Mouse (Mus musculus): Measurements from ENCODE around the gene Ccnd3. TPM values are rescaled to one million over a fixed set of nuclear protein-coding genes. Genes with fewer than 3 reads are reported as not detected.

Gene Ccnd3
- total and polyA plus RNA-seq, 2 experiments, result 16.8 to 39.1 TPM

- peak; percentile 67 for DNase-seq (ENCODE audit: extremely low read depth, low read depth, low spot score)
- H3K4me3 ChIP-seq (ENCODE audit: insufficient read depth, low read depth, low read length), result no peak overlapping the region
- TF ChIP-seq CTCF (IDR thresholded peaks at IDR 0.05; ENCODE audit: low read depth, low read length), result no peak
- H3K36me3 ChIP-seq (ENCODE audit: control insufficient read depth, insufficient read depth, low read length), result no peaks in the 10 kb centered on the region
- H3K9ac ChIP-seq (ENCODE audit: low read depth, low read length), result peak overlapping the region; percentile 20; the same call in 1 of the 2 replicates
- WGBS, result 21% methylated on average over 9 of the region's 9 CpGs
- H3K79me2 ChIP-seq (ENCODE audit: control insufficient read depth, insufficient read depth, low read length), result peaks cover 20% of the 10 kb centered on the region; the same call in 1 of the 2 replicates
- no peaks in the 10 kb centered on the region for H3K27me3 ChIP-seq (ENCODE audit: control insufficient read depth, insufficient read depth, low read length)
- peak overlapping the region; percentile 98 for H3K27ac ChIP-seq (replicated peaks; ENCODE audit: insufficient read depth, low read depth, low read length)
- H3K4me1 ChIP-seq (ENCODE audit: control insufficient read depth, insufficient read depth, low read length), result peaks cover 44% of the 10 kb centered on the region
These were observed 42.0 kb upstream of the Ccnd3 start for GRCm38 (mm10) chr17:47462728-47463388.

DNA sequence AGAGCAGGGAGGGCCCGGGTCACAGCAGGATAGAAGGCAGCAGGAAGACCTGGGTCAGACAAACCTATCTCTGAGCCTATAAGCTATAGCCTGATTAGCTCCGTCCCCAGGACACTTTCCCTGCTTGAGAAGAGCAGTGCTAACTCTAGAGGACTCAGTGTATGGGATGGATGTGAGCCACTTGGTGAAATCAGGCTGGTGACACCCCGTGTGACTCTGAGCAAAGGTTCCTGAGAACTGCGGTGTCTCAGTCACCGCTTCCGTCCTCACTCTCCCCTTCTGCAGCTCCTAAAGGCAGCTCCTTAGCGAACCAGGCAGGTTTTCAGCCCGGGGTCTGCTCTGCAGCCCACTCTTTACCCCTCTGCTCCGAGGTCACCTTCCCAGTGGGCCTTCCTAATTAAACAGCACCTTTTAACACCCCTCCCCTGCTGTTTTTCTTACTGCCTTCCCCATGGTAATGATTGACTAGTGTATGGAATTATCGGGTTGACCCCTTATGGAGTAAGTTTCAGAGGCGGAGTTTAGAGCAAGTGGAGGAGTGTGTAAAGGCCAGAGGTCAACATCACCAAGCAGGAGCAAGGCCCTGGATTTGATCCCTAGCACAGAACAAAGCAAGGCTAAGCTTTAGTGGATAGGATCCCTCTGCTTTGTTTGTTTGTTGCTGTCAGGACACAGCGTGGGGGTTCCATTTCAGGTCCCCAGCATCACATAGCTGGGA, 40.4 kb upstream of the Ccnd3 start:
- Histone ChIP-seq H3K27me3 (ENCODE audit: control insufficient read depth, insufficient read depth, low read length) (no peaks in the 10 kb centered on the region), H3K9ac (ENCODE audit: low read depth, low read length) (peak overlapping the region; percentile 68), H3K79me2 (ENCODE audit: control insufficient read depth, insufficient read depth, low read length) (peaks cover 19% of the 10 kb centered on the region; the same call in 1 of the 2 replicates), H3K4me1 (ENCODE audit: control insufficient read depth, insufficient read depth, low read length) (peaks cover 40% of the 10 kb centered on the region), H3K27ac (replicated peaks; ENCODE audit: insufficient read depth, low read depth, low read length) (peak overlapping the region; percentile 98), H3K36me3 (ENCODE audit: control insufficient read depth, insufficient read depth, low read length) (no peaks in the 10 kb centered on the region), H3K4me3 (ENCODE audit: insufficient read depth, low read depth, low read length) (0 out of 2 replicates have a peak overlapping the region, but pooled peaks have one; percentile 4)
- peak; percentile 97 for DNase-seq (ENCODE audit: extremely low read depth, low read depth, low spot score)
- TF ChIP-seq CTCF (IDR thresholded peaks at IDR 0.05; ENCODE audit: low read depth, low read length), result no peak
- TF ChIP-seq POLR2A (IDR thresholded peaks at IDR 0.05; ENCODE audit: extremely low read depth, insufficient read depth, low read length), result no peak
- 17% methylated on average over 12 of the region's 12 CpGs for WGBS

GRCm38 (mm10) chr17:47465016-47465415, 39.8 kb upstream of the Ccnd3 start:
- Histone ChIP-seq H3K27me3 (ENCODE audit: control insufficient read depth, insufficient read depth, low read length) (no peaks in the 10 kb centered on the region), H3K36me3 (ENCODE audit: control insufficient read depth, insufficient read depth, low read length) (no peaks in the 10 kb centered on the region), H3K9ac (ENCODE audit: low read depth, low read length) (peak overlapping the region; percentile 18; the same call in 1 of the 2 replicates), H3K4me3 (ENCODE audit: insufficient read depth, low read depth, low read length) (no peak overlapping the region), H3K4me1 (ENCODE audit: control insufficient read depth, insufficient read depth, low read length) (peaks cover 36% of the 10 kb centered on the region), H3K79me2 (ENCODE audit: control insufficient read depth, insufficient read depth, low read length) (peaks cover 13% of the 10 kb centered on the region; the same call in 1 of the 2 replicates), H3K27ac (replicated peaks; ENCODE audit: insufficient read depth, low read depth, low read length) (peak overlapping the region; percentile 80)
- TF ChIP-seq POLR2A (IDR thresholded peaks at IDR 0.05; ENCODE audit: extremely low read depth, insufficient read depth, low read length) (no peak), CTCF (IDR thresholded peaks at IDR 0.05; ENCODE audit: low read depth, low read length) (no peak)
- WGBS, result 64% methylated on average over 11 of the region's 11 CpGs
- DNase-seq (ENCODE audit: extremely low read depth, low read depth, low spot score), result no peak

DNA sequence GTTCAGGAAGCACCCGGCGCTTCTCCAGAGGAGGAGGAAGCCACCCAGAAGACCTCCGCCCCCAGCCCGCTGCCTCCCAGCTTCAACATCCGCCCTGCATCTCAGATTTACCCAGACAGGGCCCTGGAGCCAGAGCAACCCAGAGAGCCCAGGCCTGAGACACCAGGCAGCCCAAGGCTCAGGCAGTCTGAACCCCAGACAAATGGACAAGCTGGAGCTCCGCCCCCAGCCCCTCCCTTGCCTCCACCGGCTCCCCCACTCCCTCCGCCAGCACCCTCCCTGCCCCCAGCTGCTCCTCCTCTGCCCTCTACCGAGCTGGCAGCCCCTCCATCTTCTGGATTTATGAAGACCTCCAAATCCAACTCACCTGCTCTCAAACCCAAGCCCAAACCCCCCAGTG, 38.6 kb upstream of the Ccnd3 start:
- WGBS, result 74% methylated on average over 9 of the region's 9 CpGs

GRCm38 (mm10) chr17:47467659-47468058, 37.2 kb upstream of the Ccnd3 start:
- DNase-seq (ENCODE audit: extremely low read depth, low read depth, low spot score), result no peak
- Histone ChIP-seq H3K79me2 (ENCODE audit: control insufficient read depth, insufficient read depth, low read length) (peaks cover 9% of the 10 kb centered on the region; the same call in 1 of the 2 replicates), H3K4me1 (ENCODE audit: control insufficient read depth, insufficient read depth, low read length) (peaks cover 33% of the 10 kb centered on the region), H3K27ac (replicated peaks; ENCODE audit: insufficient read depth, low read depth, low read length) (no peak overlapping the region), H3K4me3 (ENCODE audit: insufficient read depth, low read depth, low read length) (no peak overlapping the region), H3K9ac (ENCODE audit: low read depth, low read length) (no peak overlapping the region), H3K27me3 (ENCODE audit: control insufficient read depth, insufficient read depth, low read length) (no peaks in the 10 kb centered on the region), H3K36me3 (ENCODE audit: control insufficient read depth, insufficient read depth, low read length) (no peaks in the 10 kb centered on the region)
- 93% methylated on average over 11 of the region's 11 CpGs for WGBS
- TF ChIP-seq CTCF (IDR thresholded peaks at IDR 0.05; ENCODE audit: low read depth, low read length) (no peak), POLR2A (IDR thresholded peaks at IDR 0.05; ENCODE audit: extremely low read depth, insufficient read depth, low read length) (no peak)

More for the DNA sequence above, 38.6 kb upstream of the Ccnd3 start:
- DNase-seq (ENCODE audit: extremely low read depth, low read depth, low spot score), result no peak
- TF ChIP-seq POLR2A (IDR thresholded peaks at IDR 0.05; ENCODE audit: extremely low read depth, insufficient read depth, low read length) (no peak), CTCF (IDR thresholded peaks at IDR 0.05; ENCODE audit: low read depth, low read length) (no peak)
- Histone ChIP-seq H3K27me3 (ENCODE audit: control insufficient read depth, insufficient read depth, low read length) (no peaks in the 10 kb centered on the region), H3K9ac (ENCODE audit: low read depth, low read length) (no peak overlapping the region), H3K27ac (replicated peaks; ENCODE audit: insufficient read depth, low read depth, low read length) (no peak overlapping the region), H3K4me1 (ENCODE audit: control insufficient read depth, insufficient read depth, low read length) (peaks cover 34% of the 10 kb centered on the region), H3K4me3 (ENCODE audit: insufficient read depth, low read depth, low read length) (no peak overlapping the region), H3K36me3 (ENCODE audit: control insufficient read depth, insufficient read depth, low read length) (no peaks in the 10 kb centered on the region), H3K79me2 (ENCODE audit: control insufficient read depth, insufficient read depth, low read length) (peaks cover 9% of the 10 kb centered on the region; the same call in 1 of the 2 replicates)
